Mouse (Mus musculus): ENCODE measurements around the gene Ankrd11. TPM values are rescaled to one million over a fixed set of nuclear protein-coding genes. Genes with fewer than 3 reads are reported as not detected.

The Ankrd11 gene
- polyA plus RNA-seq, 1 experiment from 2014 or later, result 21.2 TPM

DNA sequence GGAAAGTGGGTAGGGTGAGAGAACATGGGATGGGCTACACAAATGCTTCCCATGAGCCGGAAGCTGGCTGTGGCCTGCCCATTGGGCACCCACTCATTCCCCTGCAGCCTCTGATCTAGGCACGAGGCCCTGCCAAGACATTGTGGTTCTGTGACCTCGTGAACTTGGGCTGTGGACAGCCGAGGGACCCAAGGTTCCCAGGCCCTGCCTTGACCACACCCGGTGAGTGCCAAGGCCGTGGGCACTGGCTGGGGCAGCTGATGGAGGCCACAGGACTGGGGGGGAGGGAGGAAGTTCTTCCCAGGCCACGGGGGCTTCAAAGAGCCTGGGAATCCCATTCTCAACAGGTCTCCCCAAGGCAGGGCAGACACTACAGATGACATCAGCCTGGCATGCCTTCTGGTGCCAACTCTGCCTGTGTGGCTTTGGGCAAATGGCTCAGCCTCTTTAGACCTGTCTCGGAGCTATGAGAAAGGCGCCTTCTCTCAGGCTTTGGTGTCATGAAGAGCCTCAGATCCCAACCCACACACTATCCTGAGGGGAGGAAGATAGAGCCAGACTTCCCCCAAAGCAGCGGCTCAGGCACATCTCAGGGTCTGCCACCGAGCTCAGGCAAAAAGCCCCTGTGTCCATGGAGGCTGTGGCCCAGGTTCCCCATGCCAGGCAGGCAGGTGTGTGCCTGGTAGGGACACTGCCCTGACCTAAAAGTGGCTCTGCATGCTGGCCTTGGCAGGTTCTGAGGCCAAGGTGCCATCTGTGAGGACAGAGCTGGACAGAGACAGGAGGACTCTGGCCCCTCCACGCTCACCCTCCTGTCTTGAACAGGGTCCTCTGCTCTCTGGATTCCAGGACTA lies 190.2 kb downstream of the Ankrd11 start:
- ATAC-seq (no peak), DNase-seq (no peak)
- no peak overlapping the region for H3K4me2 ChIP-seq (ENCODE audit: low read depth, low read length)
- no peak overlapping the region for H3K4me3 ChIP-seq (ENCODE audit: low read depth, low read length)
- H3K4me1 ChIP-seq (ENCODE audit: insufficient read depth), result peaks cover 2% of the 10 kb centered on the region; the same call in 1 of the 2 replicates
- H3K27ac ChIP-seq (ENCODE audit: low read depth), result no peak overlapping the region
- H3K36me3 ChIP-seq (replicated peaks; ENCODE audit: insufficient read depth, low read length), result no peaks in the 10 kb centered on the region
- H3K9ac ChIP-seq (replicated peaks), result no peak overlapping the region
- no peak for TF ChIP-seq CTCF (IDR thresholded peaks at IDR 0.05; ENCODE audit: low read depth)
- no peaks in the 10 kb centered on the region for H3K9me3 ChIP-seq (ENCODE audit: low read length)
- 69% methylated on average over 12 of the region's 12 CpGs for WGBS (ENCODE audit: insufficient replicate concordance)
- H3K27me3 ChIP-seq (ENCODE audit: insufficient read depth, low read length), result 0 out of 2 replicates have a peak, but pooled peaks cover 2% of the 10 kb centered on the region

DNA sequence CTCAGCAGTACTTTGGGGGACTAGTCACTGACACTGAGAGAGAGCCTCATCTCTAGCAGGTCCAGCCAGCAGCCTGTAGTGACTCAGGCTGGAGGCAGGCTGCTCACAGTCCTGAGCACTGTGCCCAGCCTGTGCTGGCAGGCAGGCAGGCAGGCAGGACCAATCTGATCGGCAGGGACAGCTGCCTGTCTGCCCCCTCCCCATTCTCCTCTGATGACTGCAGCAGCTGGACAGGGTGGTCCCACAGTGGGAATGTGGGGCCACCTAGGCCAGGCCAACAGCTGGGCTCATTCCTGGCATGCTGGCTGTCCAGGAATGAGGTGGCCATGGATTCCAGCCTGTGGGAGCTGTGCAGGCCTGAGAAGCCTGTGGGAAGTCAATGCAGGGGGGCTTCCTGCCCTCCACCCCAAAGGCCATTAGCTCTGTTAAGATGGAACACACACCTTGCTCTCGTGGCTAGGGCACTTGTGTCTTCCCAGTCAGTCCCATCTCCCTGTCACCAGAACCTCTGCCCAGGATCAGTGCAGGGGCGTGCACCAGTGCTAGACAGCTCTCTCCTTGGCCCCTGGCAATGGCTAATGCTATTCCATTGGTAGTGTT lies 191.3 kb downstream of the Ankrd11 start:
- WGBS (ENCODE audit: insufficient replicate concordance), result 61% methylated on average over 3 of the region's 3 CpGs

DNA sequence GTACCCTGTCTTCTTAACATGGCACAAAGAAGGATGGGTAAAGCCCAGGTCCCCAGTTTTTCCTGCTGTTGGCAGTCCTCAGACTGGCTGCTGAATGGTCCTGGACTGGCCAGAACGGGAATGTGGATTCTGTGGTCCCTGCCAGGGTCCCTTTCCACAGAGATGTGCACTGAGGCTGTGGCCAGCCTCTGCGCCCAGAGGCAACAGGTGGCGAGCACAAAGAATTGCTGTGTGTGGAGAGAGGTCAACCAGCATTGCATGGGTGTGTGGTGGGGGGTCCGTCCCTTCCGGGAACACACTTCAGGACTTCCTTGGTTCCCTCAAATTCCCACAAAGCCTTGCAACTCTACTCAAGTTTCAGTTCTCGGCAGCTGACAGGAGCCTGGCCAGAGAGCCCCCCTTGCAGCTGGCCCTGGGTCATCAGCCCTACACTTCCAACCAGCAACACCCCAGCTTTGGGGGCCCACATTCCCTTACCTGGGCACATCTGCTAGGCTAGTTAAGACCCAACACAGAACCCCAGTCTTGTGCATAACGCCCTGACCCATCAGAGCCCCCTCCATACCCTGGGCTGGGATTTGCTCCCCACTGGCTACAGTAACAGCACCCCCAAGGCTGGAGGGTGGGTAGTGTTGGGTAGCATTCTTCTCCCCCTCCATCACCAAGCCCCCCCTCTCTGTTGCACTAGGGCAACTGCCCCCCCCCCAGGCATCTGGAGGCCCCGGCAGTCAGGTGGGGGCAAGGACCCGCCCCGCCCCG lies 192.7 kb downstream of the Ankrd11 start:
- Histone ChIP-seq H3K27ac (ENCODE audit: low read depth) (no peak overlapping the region), H3K27me3 (ENCODE audit: insufficient read depth, low read length) (0 out of 2 replicates have a peak, but pooled peaks cover 5% of the 10 kb centered on the region), H3K4me3 (ENCODE audit: low read depth, low read length) (no peak overlapping the region), H3K4me1 (ENCODE audit: insufficient read depth) (peaks cover 2% of the 10 kb centered on the region; the same call in 1 of the 2 replicates), H3K4me2 (ENCODE audit: low read depth, low read length) (no peak overlapping the region), H3K9ac (replicated peaks) (no peak overlapping the region), H3K9me3 (ENCODE audit: low read length) (no peaks in the 10 kb centered on the region), H3K36me3 (replicated peaks; ENCODE audit: insufficient read depth, low read length) (no peaks in the 10 kb centered on the region)
- TF ChIP-seq EP300 (IDR thresholded peaks at IDR 0.05; ENCODE audit: low read depth), result no peak
- TF ChIP-seq CTCF (IDR thresholded peaks at IDR 0.05; ENCODE audit: low read depth), result no peak
- DNase-seq (no peak), ATAC-seq (no peak)
- 79% methylated on average over 10 of the region's 11 CpGs for WGBS (ENCODE audit: insufficient replicate concordance)

More for the DNA sequence above, 191.3 kb downstream of the Ankrd11 start:
- Histone ChIP-seq H3K4me2 (ENCODE audit: low read depth, low read length) (no peak overlapping the region), H3K4me3 (ENCODE audit: low read depth, low read length) (no peak overlapping the region), H3K4me1 (ENCODE audit: insufficient read depth) (peaks cover 2% of the 10 kb centered on the region; the same call in 1 of the 2 replicates), H3K27ac (ENCODE audit: low read depth) (no peak overlapping the region), H3K27me3 (ENCODE audit: insufficient read depth, low read length) (0 out of 2 replicates have a peak, but pooled peaks cover 5% of the 10 kb centered on the region), H3K36me3 (replicated peaks; ENCODE audit: insufficient read depth, low read length) (no peaks in the 10 kb centered on the region), H3K9me3 (ENCODE audit: low read length) (no peaks in the 10 kb centered on the region), H3K9ac (replicated peaks) (no peak overlapping the region)
- no peak for TF ChIP-seq EP300 (IDR thresholded peaks at IDR 0.05; ENCODE audit: low read depth)
- no peak for TF ChIP-seq CTCF (IDR thresholded peaks at IDR 0.05; ENCODE audit: low read depth)
- DNase-seq (no peak), ATAC-seq (no peak)

DNA sequence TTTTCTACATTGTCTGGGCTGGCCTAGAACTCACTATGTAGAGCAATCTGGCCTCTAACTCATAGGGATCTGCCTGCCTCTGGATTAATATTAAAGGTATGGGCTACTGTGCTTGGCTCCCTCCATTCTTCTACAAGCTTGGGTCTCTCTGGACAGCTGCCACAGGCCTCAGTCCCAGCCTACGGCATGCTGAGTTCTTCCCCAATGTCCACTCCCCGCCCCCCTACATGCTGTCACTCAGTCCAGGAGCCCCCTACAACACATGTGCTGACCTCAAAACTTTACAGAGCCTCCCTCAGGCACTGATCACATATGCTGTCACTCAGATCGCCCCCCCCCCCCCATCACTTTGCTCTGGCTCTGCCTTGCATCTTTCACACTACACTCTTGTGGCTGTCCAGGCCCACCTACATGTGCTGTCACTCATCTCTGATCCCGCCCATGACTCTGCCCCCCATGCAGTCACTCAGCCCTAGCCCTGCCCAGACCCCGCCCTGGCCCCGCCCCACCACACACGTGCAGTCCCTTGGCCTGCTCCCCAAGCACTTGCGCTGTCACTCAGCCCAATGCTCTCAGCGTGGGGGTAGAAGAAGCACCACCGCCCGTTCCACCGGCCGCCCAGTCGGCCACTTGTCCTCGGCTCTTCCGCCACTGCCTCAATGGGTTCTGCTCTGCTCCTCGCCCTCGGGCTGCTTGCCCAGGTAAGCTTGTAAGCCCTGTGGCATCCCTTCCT lies 194.1 kb downstream of the Ankrd11 start, which contains the start of gene Cdh15:
TSS of gene Cdh15 (plus strand) at position 138 of the 733 bp plus-strand sequence.
- ATAC-seq (peak; percentile 88), DNase-seq (peak; percentile 84)
- TF ChIP-seq CTCF (IDR thresholded peaks at IDR 0.05; ENCODE audit: low read depth), result no peak
- TF ChIP-seq EP300 (IDR thresholded peaks at IDR 0.05; ENCODE audit: low read depth), result no peak
- Histone ChIP-seq H3K4me1 (ENCODE audit: insufficient read depth) (peaks cover 2% of the 10 kb centered on the region; the same call in 1 of the 2 replicates), H3K4me3 (ENCODE audit: low read depth, low read length) (no peak within 1 kb of the TSS), H3K27ac (ENCODE audit: low read depth) (no peak within 1 kb of the TSS), H3K36me3 (replicated peaks; ENCODE audit: insufficient read depth, low read length) (no peaks in the 10 kb centered on the region), H3K4me2 (ENCODE audit: low read depth, low read length) (no peak within 1 kb of the TSS), H3K9ac (replicated peaks) (no peak within 1 kb of the TSS), H3K9me3 (ENCODE audit: low read length) (no peaks in the 10 kb centered on the region), H3K27me3 (ENCODE audit: insufficient read depth, low read length) (0 out of 2 replicates have a peak, but pooled peaks cover 5% of the 10 kb centered on the region)
- 20% methylated on average over 18 of the region's 18 CpGs for WGBS (ENCODE audit: insufficient replicate concordance)

DNA sequence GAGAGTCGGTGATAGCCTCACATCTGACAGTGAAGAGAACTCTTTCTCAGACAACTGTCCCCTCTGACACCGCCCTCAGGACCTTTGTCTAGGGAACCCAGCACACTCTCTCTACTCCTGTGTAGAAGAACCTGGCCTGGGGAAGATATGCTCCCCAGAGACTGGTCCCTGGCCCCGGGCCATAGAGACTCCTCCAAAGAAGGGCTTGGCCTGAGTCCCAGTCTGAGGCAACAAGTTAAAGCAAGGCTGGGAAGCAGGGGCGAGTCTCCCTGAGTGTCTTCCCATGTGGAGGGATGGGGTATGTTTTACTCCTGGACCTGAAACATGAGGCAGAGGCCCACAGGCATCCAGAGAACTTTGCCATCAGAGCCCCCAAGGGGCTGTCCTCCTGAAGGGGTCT lies 196.4 kb downstream of the Ankrd11 start:
- Histone ChIP-seq H3K27ac (ENCODE audit: low read depth) (no peak overlapping the region), H3K36me3 (replicated peaks; ENCODE audit: insufficient read depth, low read length) (no peaks in the 10 kb centered on the region), H3K4me2 (ENCODE audit: low read depth, low read length) (no peak overlapping the region), H3K9me3 (ENCODE audit: low read length) (no peaks in the 10 kb centered on the region), H3K4me3 (ENCODE audit: low read depth, low read length) (no peak overlapping the region), H3K4me1 (ENCODE audit: insufficient read depth) (peaks cover 2% of the 10 kb centered on the region; the same call in 1 of the 2 replicates), H3K9ac (replicated peaks) (no peak overlapping the region), H3K27me3 (ENCODE audit: insufficient read depth, low read length) (0 out of 2 replicates have a peak, but pooled peaks cover 5% of the 10 kb centered on the region)
- WGBS (ENCODE audit: insufficient replicate concordance), result 68% methylated on average over 4 of the region's 4 CpGs
- no peak for ATAC-seq
- TF ChIP-seq EP300 (IDR thresholded peaks at IDR 0.05; ENCODE audit: low read depth) (no peak), CTCF (IDR thresholded peaks at IDR 0.05; ENCODE audit: low read depth) (no peak)
- no peak for DNase-seq
